Mouse (Mus musculus) cerebellum, adult 9-10 months (tissue): ENCODE data around the gene Lrrc2.

Experiments used
- DNase-seq: peaks from one replicate; pipeline ENCODE4 v3.0.0; 2022

The Lrrc2 gene

GRCm38 (mm10) chr9:110989141-110989540, 37.8 kb downstream of the Lrrc2 start:
- DNase-seq, result no peak

GRCm38 (mm10) chr9:110989543-110989942, 38.2 kb downstream of the Lrrc2 start:
- no peak for DNase-seq

GRCm38 (mm10) chr9:110990204-110990603, 38.9 kb downstream of the Lrrc2 start, which contains the start of gene Rtp3:
TSS of gene Rtp3 (minus strand) at chr9:110990583.
- no peak for DNase-seq

GRCm38 (mm10) chr9:110993281-110993709, 42.0 kb downstream of the Lrrc2 start:
- DNase-seq, result no peak

- peak; percentile 70 for DNase-seq
Observed at GRCm38 (mm10) chr9:110994716-110995172, 43.4 kb downstream of the Lrrc2 start.

- DNase-seq, result peak; percentile 54
Observed at GRCm38 (mm10) chr9:110997245-110997644, 45.9 kb downstream of the Lrrc2 start.

GRCm38 (mm10) chr9:110999056-110999455, 47.7 kb downstream of the Lrrc2 start:
- no peak for DNase-seq

- DNase-seq, result no peak
Observed at GRCm38 (mm10) chr9:110999856-111000255, 48.5 kb downstream of the Lrrc2 start.

GRCm38 (mm10) chr9:111001621-111002020, 50.3 kb downstream of the Lrrc2 start:
- no peak for DNase-seq

GRCm38 (mm10) chr9:111003279-111003678, 51.9 kb downstream of the Lrrc2 start:
- no peak for DNase-seq

GRCm38 (mm10) chr9:111006544-111006943, 55.2 kb downstream of the Lrrc2 start:
- DNase-seq, result no peak

GRCm38 (mm10) chr9:111009763-111010162, 58.4 kb downstream of the Lrrc2 start:
- no peak for DNase-seq

GRCm38 (mm10) chr9:111011550-111011949, 60.2 kb downstream of the Lrrc2 start:
- no peak for DNase-seq

- DNase-seq, result no peak
Observed at GRCm38 (mm10) chr9:111012041-111012440, 60.7 kb downstream of the Lrrc2 start.

GRCm38 (mm10) chr9:111015658-111016057, 64.3 kb downstream of the Lrrc2 start:
- DNase-seq, result no peak

- no peak for DNase-seq
Observed at GRCm38 (mm10) chr9:111019022-111019421, 67.7 kb downstream of the Lrrc2 start, which contains the start of gene Ltf. TSS of gene Ltf (plus strand) at chr9:111019271.

- DNase-seq, result no peak
Observed at GRCm38 (mm10) chr9:111026791-111027190, 75.4 kb downstream of the Lrrc2 start.
